Mouse (Mus musculus): ENCODE results near the gene Lrrc10b. TPM values are rescaled to one million over a fixed set of nuclear protein-coding genes. Genes with fewer than 3 reads are reported as not detected.

Gene Lrrc10b
- polyA plus RNA-seq, 1 experiment from 2014 or later: 0.06 TPM

GRCm38 (mm10) chr19:10472958-10473357 is 15.7 kb upstream of the Lrrc10b start:
- no peak for ATAC-seq
- peaks cover 44% of the 10 kb centered on the region for H3K27me3 ChIP-seq
- DNase-seq (ENCODE audit: low read depth, low spot score): no peak
- TF ChIP-seq CTCF (IDR thresholded peaks at IDR 0.05): no peak
- CTCF ChIA-PET: interaction anchor here (1.2 kb wide), 1 partner anchor 12 kb away, joined by 3 read pairs; no protein-coding TSS in a partner anchor
- POLR2A ChIA-PET: no interaction called here
- in situ Hi-C loops (cut with MboI; ENCODE audit: low pct_unique_long_range_greater_than_20kb): no loop called here

- DNase-seq (ENCODE audit: low read depth, low spot score) (no peak), ATAC-seq (no peak)
- CTCF ChIA-PET: interaction anchor here (0.6 kb wide), 1 partner anchor 17 kb away, joined by 3 read pairs; no protein-coding TSS in a partner anchor
- H3K27me3 ChIP-seq: peaks cover 54% of the 10 kb centered on the region
- TF ChIP-seq CTCF (IDR thresholded peaks at IDR 0.05): no peak
- in situ Hi-C loops (cut with MboI; ENCODE audit: low pct_unique_long_range_greater_than_20kb): no loop called here
- POLR2A ChIA-PET: interaction anchor here (1.1 kb wide), 1 partner anchor 16 kb away, joined by 4 read pairs; no protein-coding TSS in a partner anchor
Observed at GRCm38 (mm10) chr19:10469171-10469658, 11.9 kb upstream of the Lrrc10b start.

- no peak for TF ChIP-seq CTCF (IDR thresholded peaks at IDR 0.05)
- peaks cover 61% of the 10 kb centered on the region for H3K27me3 ChIP-seq
- ChIA-PET CTCF (interaction anchor here (1.1 kb wide), 1 partner anchor 15 kb away, joined by 3 read pairs; no protein-coding TSS in a partner anchor), POLR2A (no interaction called here)
- no peak for ATAC-seq
- in situ Hi-C loops (cut with MboI; ENCODE audit: low pct_unique_long_range_greater_than_20kb): no loop called here
- no peak for DNase-seq (ENCODE audit: low read depth, low spot score)
Observed at GRCm38 (mm10) chr19:10464427-10464826, 7.2 kb upstream of the Lrrc10b start.

- peaks cover 62% of the 10 kb centered on the region for H3K27me3 ChIP-seq
- ATAC-seq (no peak), DNase-seq (ENCODE audit: low read depth, low spot score) (no peak)
- ChIA-PET CTCF (interaction anchor here (0.9 kb wide), 1 partner anchor 27 kb away, joined by 3 read pairs; no protein-coding TSS in a partner anchor), POLR2A (interaction anchor here (0.6 kb wide), 1 partner anchor 59 kb away, joined by 3 read pairs; no protein-coding TSS in a partner anchor)
- in situ Hi-C loops (cut with MboI; ENCODE audit: low pct_unique_long_range_greater_than_20kb): no loop called here
- no peak for TF ChIP-seq CTCF (IDR thresholded peaks at IDR 0.05)
Observed at GRCm38 (mm10) chr19:10461584-10461983, 4.3 kb upstream of the Lrrc10b start.

GRCm38 (mm10) chr19:10459907-10460306 is 2.6 kb upstream of the Lrrc10b start:
- POLR2A ChIA-PET: no interaction called here
- peaks cover 61% of the 10 kb centered on the region for H3K27me3 ChIP-seq
- in situ Hi-C loops (cut with MboI; ENCODE audit: low pct_unique_long_range_greater_than_20kb): no loop called here
- ATAC-seq (no peak), DNase-seq (ENCODE audit: low read depth, low spot score) (no peak)
- no peak for TF ChIP-seq CTCF (IDR thresholded peaks at IDR 0.05)
- CTCF ChIA-PET: no interaction called here

- ATAC-seq: no peak
Observed at GRCm38 (mm10) chr19:10458096-10458495, 823 bp upstream of the Lrrc10b start.

GRCm38 (mm10) chr19:10457484-10457800 is 169 bp upstream of the Lrrc10b start:
- ATAC-seq (no peak), DNase-seq (ENCODE audit: low read depth, low spot score) (no peak)
- in situ Hi-C loops (cut with MboI; ENCODE audit: low pct_unique_long_range_greater_than_20kb): no loop called here
- TF ChIP-seq CTCF (IDR thresholded peaks at IDR 0.05): no peak
- POLR2A ChIA-PET: no interaction called here
- peaks cover 69% of the 10 kb centered on the region for H3K27me3 ChIP-seq
- CTCF ChIA-PET: interaction anchor here (1.9 kb wide), 1 partner anchor 7 kb away, joined by 6 read pairs; no protein-coding TSS in a partner anchor

More at GRCm38 (mm10) chr19:10458096-10458495, 823 bp upstream of the Lrrc10b start:
- TF ChIP-seq CTCF (IDR thresholded peaks at IDR 0.05): no peak
- POLR2A ChIA-PET: no interaction called here
- in situ Hi-C loops (cut with MboI; ENCODE audit: low pct_unique_long_range_greater_than_20kb): no loop called here
- CTCF ChIA-PET: interaction anchor here (1.9 kb wide), 1 partner anchor 8 kb away, joined by 6 read pairs; no protein-coding TSS in a partner anchor
- peaks cover 65% of the 10 kb centered on the region for H3K27me3 ChIP-seq
- peak; percentile 25 for DNase-seq (ENCODE audit: low read depth, low spot score)

GRCm38 (mm10) chr19:10455437-10455806 is 1.9 kb downstream of the Lrrc10b start:
- POLR2A ChIA-PET: no interaction called here
- no peak for DNase-seq (ENCODE audit: low read depth, low spot score)
- no peak for TF ChIP-seq CTCF (IDR thresholded peaks at IDR 0.05)
- H3K27me3 ChIP-seq: peaks cover 67% of the 10 kb centered on the region
- in situ Hi-C loops (cut with MboI; ENCODE audit: low pct_unique_long_range_greater_than_20kb): no loop called here
- no peak for ATAC-seq
- CTCF ChIA-PET: interaction anchor here (8.3 kb wide), 1 partner anchor 30 kb away, joined by 101 read pairs; the partner anchor contains the start of gene Ppp1r32

- peaks cover 65% of the 10 kb centered on the region for H3K27me3 ChIP-seq
- ChIA-PET POLR2A (no interaction called here), CTCF (interaction anchor here (8.3 kb wide), 1 partner anchor 30 kb away, joined by 101 read pairs; the partner anchor contains the start of gene Ppp1r32)
- in situ Hi-C loops (cut with MboI; ENCODE audit: low pct_unique_long_range_greater_than_20kb): loop anchor here (5.0 kb wide), 1 partner anchor 32 kb away; no protein-coding TSS in a partner anchor
- ATAC-seq (no peak), DNase-seq (ENCODE audit: low read depth, low spot score) (no peak)
- no peak for TF ChIP-seq CTCF (IDR thresholded peaks at IDR 0.05)
Observed at GRCm38 (mm10) chr19:10454718-10455436, 2.4 kb downstream of the Lrrc10b start.

GRCm38 (mm10) chr19:10449708-10450107 is 7.6 kb downstream of the Lrrc10b start:
- POLR2A ChIA-PET: interaction anchor here (0.8 kb wide), 1 partner anchor 48 kb away, joined by 3 read pairs; no protein-coding TSS in a partner anchor

GRCm38 (mm10) chr19:10449190-10449589 is 8.1 kb downstream of the Lrrc10b start:
- in situ Hi-C loops (cut with MboI; ENCODE audit: low pct_unique_long_range_greater_than_20kb): no loop called here
- ChIA-PET POLR2A (no interaction called here), CTCF (interaction anchor here (0.5 to 8.3 kb wide), 9 partner anchors 9 to 57 kb away, joined by 3 to 101 read pairs (median 3); partner anchors contain the start of gene Ppp1r32)
- H3K27me3 ChIP-seq: peaks cover 37% of the 10 kb centered on the region
- TF ChIP-seq CTCF (IDR thresholded peaks at IDR 0.05): no peak
- ATAC-seq: no peak
- no peak for DNase-seq (ENCODE audit: low read depth, low spot score)

More at GRCm38 (mm10) chr19:10449708-10450107, 7.6 kb downstream of the Lrrc10b start:
- ATAC-seq (peak; percentile 29), DNase-seq (ENCODE audit: low read depth, low spot score) (no peak)
- peaks cover 36% of the 10 kb centered on the region for H3K27me3 ChIP-seq
- TF ChIP-seq CTCF (IDR thresholded peaks at IDR 0.05): no peak
- CTCF ChIA-PET: interaction anchor here (0.5 to 8.3 kb wide), 11 partner anchors 9 to 58 kb away, joined by 3 to 101 read pairs (median 3); partner anchors contain the start of gene Ppp1r32
- in situ Hi-C loops (cut with MboI; ENCODE audit: low pct_unique_long_range_greater_than_20kb): loop anchor here (5.0 kb wide), 1 partner anchor 38 kb away; no protein-coding TSS in a partner anchor
